Mouse (Mus musculus) kidney, adult 2 months (tissue): ENCODE results near the gene Celsr3.

Source experiments
- CTCF ChIP-seq: fragments of 200-500 bp; conservative IDR thresholded peaks from 2 replicates; pipeline ENCODE4 v1.5.1; 2011; ENCODE audit warnings: low read depth, mild to moderate bottlenecking, control low read depth, low read length, moderate library complexity, mixed read lengths; ENCODE audit not compliant: insufficient read depth, insufficient read length
- POLR2A ChIP-seq: fragments of 200-500 bp; IDR thresholded peaks from one replicate; pipeline ENCODE4 v1.6.1; 2011; ENCODE audit warnings: low read depth, low read length, control low read depth

GRCm38 (mm10) chr9:108777276-108777675, 48.8 kb upstream of the Celsr3 start:
- no peak for TF ChIP-seq POLR2A
- no peak for TF ChIP-seq CTCF
